Comparison of ENCODE assay signal across 25 mouse cellular contexts in genomic region chr13:26272850-26273249, GRCm38 (mm10).
"Had no signal": no experiment of that assay in that cellular context is flagged by ENCODE, and none has a peak within 500 bp of the region (broad histone marks: within the 10 kb centered on the region; RNA-seq: fewer than 3 reads in every experiment).

No protein-coding gene starts in this region.

- H3K27me3 ChIP-seq: heart, embryonic 12.5 days; hindbrain, embryonic 12.5 days; intestine, embryonic 15.5 days; limb, embryonic 13.5 days; limb, embryonic 15.5 days; liver, embryonic 12.5 days had no signal

- H3K36me3 ChIP-seq: heart, embryonic 10.5 days; heart, embryonic 12.5 days; hindbrain, embryonic 10.5 days; hindbrain, embryonic 12.5 days; intestine, embryonic 15.5 days; limb, embryonic 13.5 days; limb, embryonic 15.5 days; liver, embryonic 12.5 days had no signal

- H3K4me2 ChIP-seq: heart, embryonic 12.5 days; hindbrain, embryonic 12.5 days; hindbrain, embryonic 14.5 days; intestine, embryonic 15.5 days; limb, embryonic 13.5 days; limb, embryonic 15.5 days; liver, embryonic 12.5 days had no signal

- H3K9ac ChIP-seq: heart, embryonic 12.5 days; hindbrain, embryonic 12.5 days; hindbrain, embryonic 14.5 days; intestine, embryonic 15.5 days; limb, embryonic 13.5 days; limb, embryonic 15.5 days; liver, embryonic 12.5 days had no signal

- H3K4me1 ChIP-seq: heart, embryonic 10.5 days; heart, embryonic 12.5 days; hindbrain, embryonic 10.5 days; hindbrain, embryonic 12.5 days; intestine, embryonic 15.5 days; limb, embryonic 13.5 days; limb, embryonic 15.5 days; liver, embryonic 12.5 days had no signal

- DNase-seq: gastrocnemius, adult 2 months; gastrocnemius, postnatal 10 days; gastrocnemius, postnatal 25 days; heart, adult 18-20 months; heart, postnatal 4 days; kidney, adult 18-20 months; kidney, adult 8-10 months; kidney, postnatal 10 days; kidney, postnatal 25 days; kidney, postnatal 4 days; layer of hippocampus, adult 9-11 months; layer of hippocampus, postnatal 36 days; left cerebral cortex, postnatal 4 days had no signal

- H3K4me3 ChIP-seq: gastrocnemius, adult 2 months; heart, embryonic 10.5 days; heart, embryonic 12.5 days; hindbrain, embryonic 10.5 days; hindbrain, embryonic 12.5 days; intestine, embryonic 15.5 days; limb, embryonic 13.5 days; limb, embryonic 15.5 days; liver, embryonic 12.5 days had no signal

- H3K27ac ChIP-seq: gastrocnemius, adult 2 months; heart, embryonic 10.5 days; hindbrain, embryonic 10.5 days; hindbrain, embryonic 12.5 days; hindbrain, embryonic 14.5 days; intestine, embryonic 15.5 days; limb, embryonic 13.5 days; limb, embryonic 15.5 days; liver, embryonic 12.5 days had no signal

- ATAC-seq: hindbrain, embryonic 16.5 days; inflammation-experienced regulatory T-cells, adult 6 months; intestine, embryonic 15.5 days; intestine, postnatal 0 days; liver, embryonic 12.5 days had no signal

- H3K9me3 ChIP-seq: heart, embryonic 10.5 days; heart, embryonic 12.5 days; hindbrain, embryonic 10.5 days; hindbrain, embryonic 12.5 days; intestine, embryonic 15.5 days; limb, embryonic 13.5 days; limb, embryonic 15.5 days; liver, embryonic 12.5 days had no signal
